Mouse (Mus musculus) left cerebral cortex, postnatal 36 days (tissue): ENCODE measurements at regions not wholly inside any gene's neighbourhood (a gene's known extent, or its start where the extent isn't known, plus 50 kb on each side); places are given as distances from the start of the nearest gene placed in this dataset.

Source experiments
- DNase-seq, 2 experiments: peaks; one replicate each; pipeline ENCODE4 v3.0.0; 2021 to 2022; ENCODE audit warnings: low spot score in 2 of 2, mixed read lengths in 1 of 2
- intact Hi-C: fragments of 180-260 bp; cut with DNase I; formaldehyde crosslinking; loops from one replicate; pipeline ENCODE4 v1.15.1; 2025

DNA sequence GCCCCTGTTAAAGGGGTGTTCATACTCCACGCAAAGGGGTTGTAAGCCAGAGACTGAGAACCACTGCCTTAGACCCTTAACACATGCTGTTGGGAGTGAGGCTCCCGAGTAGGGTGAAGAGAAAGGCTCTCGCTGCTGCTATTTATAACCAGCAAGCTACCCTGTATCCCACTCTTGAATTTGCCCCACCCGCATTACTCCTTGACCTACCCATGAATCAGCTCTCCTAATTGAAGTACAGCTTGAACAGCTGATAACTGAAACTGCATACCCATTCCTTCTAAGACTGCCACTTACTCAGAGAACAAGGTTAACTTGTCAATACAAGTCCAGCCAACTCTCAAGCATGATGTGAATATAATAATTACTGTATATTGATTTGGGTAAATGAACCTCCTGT is 2984.2 kb upstream of the 5930422O12Rik start:
- DNase-seq: no peak
- intact Hi-C loops: no loop called here

DNA sequence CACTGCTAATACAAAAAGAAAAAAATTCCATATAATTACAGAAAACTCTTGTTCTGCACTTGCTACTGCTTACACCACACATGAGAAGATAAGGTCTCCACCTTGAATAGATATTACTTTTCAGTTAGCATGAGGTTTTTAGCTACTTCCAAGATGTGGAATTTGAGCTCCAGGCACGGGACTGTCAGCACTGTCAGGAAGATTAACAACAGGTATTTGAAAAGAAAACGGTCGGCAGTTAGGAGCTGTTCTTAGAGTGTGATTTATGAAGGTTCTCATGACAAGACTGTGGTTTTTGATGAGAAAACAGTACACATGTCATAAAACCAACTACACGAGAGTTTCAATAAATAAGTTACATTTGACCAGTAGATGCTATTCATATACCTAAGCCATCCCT is 2970.4 kb upstream of the 5930422O12Rik start:
- no peak for DNase-seq
- intact Hi-C loops: no loop called here

DNA sequence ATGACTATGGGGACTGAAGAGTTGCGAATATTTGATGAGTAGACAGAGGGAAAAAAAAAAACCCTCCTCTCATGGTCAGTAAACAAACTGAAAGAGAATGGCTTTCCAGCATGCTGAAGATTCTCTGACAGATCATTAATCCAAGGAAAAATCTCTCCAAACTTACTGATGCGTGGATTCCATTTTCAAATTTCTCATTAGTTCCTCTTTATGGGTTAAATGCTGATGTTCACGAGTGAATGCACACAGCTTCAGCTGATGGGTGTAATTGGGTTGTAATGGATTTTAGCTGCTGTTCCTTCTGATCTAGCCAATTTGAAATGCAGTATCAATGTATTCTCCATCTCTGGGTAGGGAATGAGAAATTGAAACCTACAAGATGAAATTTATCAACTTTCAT is 2945.6 kb upstream of the 5930422O12Rik start:
- intact Hi-C loops: no loop called here
- DNase-seq: no peak

DNA sequence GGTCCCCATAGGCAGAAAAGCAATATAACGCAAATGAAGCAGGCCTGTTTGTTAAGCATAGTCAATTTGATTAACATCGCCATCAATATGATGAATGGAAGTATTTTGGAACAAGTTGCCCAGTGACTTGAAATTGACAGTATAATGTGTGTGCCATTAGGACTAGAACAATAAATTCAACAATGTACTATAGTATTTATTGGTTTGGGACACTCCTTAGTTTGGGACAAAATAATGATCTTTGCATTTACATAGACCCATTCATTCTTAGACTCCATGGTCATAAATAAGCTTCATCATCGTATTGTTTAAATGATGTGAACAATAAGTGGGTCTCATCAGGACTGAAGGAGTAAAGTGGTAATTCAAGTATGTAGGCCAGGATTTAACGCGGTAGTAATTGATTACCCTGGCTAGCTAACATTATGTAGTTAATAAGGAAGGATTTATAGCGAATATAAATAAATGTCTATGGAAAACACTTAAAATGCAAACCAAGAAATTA is 2933.6 kb upstream of the 5930422O12Rik start:
- no peak for DNase-seq
- intact Hi-C loops: no loop called here

DNA sequence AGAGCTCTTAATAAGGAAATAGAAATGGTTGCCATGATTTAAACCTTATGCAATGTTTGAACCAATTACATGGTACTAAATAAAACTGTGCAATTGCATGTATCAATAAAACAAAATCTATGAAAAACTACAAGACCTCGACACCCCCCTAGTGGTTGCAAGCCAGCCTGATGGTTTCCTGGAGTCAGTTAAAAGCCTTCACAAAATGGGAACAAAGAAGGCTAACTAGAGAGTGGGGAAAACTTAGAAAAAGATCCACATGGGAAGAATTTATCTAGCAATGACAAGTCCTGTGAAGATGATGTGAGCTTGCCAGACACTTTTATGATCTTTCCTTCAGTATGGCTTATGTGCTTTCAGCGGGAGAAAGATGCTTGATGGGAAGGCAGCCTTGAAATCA is 2926.3 kb upstream of the 5930422O12Rik start:
- intact Hi-C loops: no loop called here
- DNase-seq: no peak

DNA sequence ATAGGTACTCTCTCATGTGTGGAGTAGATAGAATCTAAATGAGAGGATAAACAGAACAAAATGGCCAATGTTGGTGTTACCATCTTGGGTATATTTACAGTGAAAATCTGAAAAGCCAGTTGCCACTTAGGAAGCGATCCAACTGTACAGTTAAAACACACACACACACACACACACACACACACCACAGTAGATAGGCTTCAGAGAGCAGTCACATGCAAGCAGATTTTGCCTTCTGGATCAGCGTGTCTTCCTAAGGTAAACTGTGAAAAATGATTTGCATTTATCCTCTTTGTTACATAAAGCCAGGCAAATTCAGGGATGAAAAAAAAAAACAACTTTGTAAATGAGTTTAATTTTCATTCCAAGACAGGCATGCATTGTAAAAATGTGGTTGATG is 2917.2 kb upstream of the 5930422O12Rik start:
- DNase-seq: no peak
- intact Hi-C loops: no loop called here

DNA sequence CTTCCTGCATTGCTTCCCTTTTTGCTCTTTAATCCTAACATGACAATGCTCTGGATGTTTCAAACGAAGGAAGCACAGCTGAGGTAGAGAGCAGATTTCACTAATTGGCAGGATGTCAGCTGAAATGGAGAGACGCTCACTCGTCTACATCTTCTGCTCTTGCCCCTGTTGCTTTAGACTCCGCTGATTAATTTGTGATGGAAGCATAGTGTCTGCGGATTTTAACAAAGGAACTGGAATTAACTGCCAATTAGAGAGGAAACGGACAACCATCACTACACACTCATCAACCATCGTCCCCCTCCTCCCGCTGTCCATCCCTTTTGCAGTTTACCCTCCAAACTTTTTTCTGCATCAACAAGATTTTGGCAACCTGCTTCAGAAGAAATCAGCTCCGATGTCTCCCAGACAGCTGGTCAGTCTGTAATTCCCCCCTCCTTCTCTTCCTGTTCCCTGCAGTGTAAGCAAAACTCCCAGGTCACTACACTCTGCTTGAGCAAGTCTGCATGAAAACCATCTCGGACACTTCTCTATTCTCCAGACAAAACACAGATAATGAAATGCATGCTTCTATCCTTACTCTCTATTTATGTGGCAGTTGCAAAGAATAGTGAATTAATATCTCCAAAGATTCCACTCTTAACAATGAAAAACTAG is 2905.6 kb upstream of the 5930422O12Rik start:
- DNase-seq: no peak
- intact Hi-C loops: no loop called here

DNA sequence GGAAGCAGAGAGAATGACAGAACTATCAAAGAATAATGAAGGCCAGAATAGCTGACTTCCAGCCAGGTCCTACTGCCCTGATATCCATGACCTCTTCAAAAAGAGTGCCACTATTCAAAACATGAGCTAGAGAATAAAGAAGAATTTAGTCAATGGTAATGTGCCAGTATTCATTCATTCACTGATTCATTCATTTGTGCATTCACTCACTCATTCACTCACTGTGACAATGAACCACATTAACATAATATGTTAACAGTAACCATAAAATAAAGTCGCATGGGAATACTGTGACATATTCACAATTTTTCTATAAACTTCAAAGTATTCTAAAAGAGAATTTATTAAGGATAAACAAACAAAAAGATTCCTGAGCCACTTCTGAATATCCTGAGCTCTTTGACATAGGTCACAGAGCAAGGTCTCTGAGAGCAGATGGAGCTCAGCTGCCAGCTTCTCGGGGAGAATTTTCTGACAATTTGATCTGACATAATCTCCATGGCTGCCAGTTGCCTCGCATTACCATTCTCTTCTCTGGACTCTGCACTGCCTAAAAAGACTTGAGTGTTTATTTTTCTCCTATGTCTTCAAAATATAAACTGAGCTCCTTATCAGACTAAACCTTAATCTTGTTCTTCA is 2895.5 kb upstream of the 5930422O12Rik start:
- intact Hi-C loops: no loop called here
- no peak for DNase-seq

DNA sequence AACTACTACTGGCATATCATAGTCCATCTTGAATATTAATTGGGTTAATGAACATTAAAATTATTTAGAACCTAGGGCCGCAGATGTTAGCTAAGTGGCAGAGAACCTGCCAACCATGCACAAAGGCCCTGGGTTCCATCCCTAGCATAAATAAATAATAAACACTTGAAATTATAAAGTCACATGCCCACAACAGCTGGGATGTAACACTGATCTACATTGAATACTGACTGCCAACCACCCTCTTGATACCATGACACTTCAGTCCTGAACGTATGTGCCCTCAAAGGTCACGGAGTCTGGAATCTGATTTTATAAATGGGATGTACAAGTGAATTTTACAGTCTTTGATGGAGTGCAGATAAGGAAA is 2895.0 kb upstream of the 5930422O12Rik start:
- no peak for DNase-seq
- intact Hi-C loops: no loop called here

DNA sequence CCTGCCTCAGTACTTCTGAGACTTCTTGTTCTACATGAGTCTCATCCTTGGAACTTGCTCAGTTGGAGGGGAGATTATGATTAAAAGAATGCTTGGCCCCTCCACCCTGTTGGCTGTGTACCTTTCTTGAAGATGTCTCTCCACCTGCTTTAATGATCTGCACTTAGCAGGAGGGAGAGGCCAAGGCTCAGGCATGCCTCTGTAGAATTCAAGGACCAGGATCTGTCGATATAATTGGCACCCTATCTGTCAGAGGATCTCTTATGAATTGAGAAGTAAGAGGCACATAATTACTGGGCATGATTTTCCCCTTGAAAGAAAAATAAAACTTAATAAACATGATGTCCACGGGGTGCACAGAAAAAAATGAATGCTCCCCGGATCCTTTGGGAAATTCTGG is 2893.1 kb upstream of the 5930422O12Rik start:
- DNase-seq: no peak
- intact Hi-C loops: no loop called here

DNA sequence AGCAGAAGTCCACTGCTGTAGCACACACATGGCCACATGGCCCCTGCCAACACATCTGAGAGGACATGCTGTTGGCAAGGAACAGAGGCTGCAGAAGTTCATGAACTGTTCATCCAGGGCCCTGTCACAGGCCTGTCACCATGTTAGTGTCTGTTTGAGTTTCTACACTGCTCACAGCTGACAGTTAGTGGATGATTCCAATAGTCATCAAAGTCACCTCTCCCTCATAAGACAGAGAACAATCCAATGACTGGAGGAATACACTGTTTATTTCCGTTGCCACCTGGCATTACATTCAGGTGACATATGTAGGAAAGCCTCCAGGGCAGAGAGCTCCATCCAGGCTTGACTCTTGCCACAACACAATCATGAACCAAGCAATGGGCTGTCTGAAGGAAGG is 2886.3 kb upstream of the 5930422O12Rik start:
- no peak for DNase-seq

DNA sequence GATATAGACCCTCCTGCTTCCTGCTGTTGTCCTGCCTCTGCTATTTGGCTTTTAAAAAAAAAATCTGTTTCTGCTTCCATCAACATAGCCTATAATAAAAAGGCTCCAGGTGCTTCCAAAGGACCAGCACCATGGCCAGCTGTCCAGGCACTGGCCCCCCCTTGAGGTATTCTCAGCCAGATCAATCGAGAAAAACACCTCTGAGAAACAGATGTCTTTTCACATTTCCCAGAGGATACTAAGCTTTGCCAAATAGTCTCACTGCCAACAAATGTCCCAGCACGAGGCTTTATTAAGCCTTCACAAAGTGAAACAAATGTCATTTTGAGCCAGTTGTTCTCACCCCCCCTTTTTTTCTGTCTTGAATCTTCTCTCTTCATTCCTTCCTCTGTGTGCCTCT is 2880.7 kb upstream of the 5930422O12Rik start:
- no peak for DNase-seq

More for the DNA sequence above, 2886.3 kb upstream of the 5930422O12Rik start:
- intact Hi-C loops: no loop called here

DNA sequence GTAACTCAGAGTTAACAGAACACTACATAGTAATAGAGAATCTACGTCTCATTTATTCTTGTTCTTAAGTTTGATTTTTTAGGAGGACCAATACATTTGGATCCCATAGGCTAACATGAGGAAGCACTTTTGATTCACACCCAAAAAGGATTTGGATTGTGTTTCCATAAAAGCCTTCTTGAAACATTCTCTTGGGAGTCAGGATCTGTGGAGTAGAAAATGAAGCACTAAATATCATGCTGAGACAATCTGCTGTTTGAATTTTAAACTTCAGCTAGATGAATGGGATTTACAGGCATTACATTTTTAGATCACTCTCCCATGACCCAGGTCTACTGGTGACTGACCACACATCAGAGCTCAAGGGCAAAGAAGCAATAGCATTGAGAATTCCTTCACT is 2877.5 kb upstream of the 5930422O12Rik start:
- intact Hi-C loops: no loop called here
- no peak for DNase-seq

More for the DNA sequence above, 2880.7 kb upstream of the 5930422O12Rik start:
- intact Hi-C loops: no loop called here

DNA sequence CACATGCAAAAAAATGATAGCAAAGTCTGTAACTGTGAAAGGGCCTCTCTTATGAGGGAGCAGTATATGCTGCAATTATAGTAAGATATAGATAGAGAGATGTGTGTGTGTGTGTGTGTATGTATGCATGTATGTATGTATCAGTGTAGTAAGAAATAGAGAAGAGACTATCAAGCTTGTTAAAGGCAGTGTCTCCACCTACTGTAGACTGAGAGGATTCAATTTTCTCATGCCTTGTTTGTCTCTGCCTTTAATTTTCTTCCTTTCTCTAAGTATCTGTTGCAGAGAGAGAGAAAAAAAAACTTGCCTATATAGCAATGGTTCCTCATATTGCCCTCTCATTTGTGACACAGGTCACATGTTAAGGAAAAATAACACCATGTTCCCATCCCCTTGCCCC is 2871.1 kb upstream of the 5930422O12Rik start:
- no peak for DNase-seq
- intact Hi-C loops: no loop called here

DNA sequence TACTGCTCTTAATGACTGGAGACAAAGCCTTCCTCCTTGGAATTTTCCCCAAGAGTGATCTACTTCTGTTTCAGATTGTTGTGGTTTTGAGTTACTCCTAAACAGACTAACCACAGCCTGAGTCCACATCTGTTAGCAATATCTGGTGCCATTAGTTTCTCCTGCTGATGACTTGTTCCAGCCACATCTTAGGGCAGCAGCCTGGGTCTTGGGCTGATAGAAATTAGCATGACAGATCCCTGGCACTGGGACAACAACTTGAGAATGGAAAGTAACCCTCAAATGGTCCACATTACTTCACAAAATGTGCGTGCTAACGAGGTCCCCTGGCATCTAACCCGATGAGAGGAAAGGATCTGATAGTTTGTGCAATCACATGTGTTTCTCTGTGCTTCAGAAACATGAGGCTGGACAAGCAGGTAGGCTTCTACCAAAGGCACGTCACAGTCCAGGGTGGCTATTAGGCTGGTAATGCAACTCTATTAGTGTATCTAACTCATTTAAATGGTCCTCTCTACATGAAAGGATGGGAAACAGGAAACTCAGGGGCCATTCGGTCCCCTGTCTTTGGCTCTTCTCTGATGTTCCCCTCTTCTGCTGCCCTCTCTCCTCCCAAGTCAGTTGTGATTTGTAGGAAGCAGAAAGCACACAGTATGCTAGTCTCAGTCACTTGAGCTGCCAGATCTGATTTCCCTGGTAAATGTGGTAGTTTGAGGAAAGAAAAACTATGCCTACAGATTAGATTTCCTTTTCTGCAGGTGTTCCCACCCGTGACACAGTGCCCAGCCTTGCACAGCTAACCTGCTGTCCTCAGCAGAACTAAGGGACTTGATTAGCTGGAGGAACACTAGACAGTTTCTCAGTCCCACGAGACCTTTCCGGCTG is 2866.9 kb upstream of the 5930422O12Rik start:
- no peak for DNase-seq
- intact Hi-C loops: no loop called here

DNA sequence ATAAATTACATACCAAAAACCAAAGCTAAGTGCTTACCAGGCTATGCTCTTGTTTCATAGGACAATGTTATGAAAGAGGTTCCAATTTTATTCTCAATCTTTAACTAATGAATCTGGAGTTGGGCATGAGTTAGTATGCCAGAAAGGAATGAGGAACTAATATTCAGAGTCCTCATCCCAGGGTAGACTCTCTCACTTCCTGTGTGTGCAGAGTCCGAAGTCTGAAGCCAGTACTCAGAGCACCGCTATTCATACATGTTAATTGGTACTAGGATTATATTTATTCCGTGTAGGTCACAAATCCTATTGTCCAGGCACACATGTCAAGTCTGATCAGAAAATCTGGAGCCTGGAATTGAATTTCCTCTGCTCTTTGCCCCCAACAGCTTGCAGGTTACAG is 2858.7 kb upstream of the 5930422O12Rik start:
- DNase-seq: no peak
- intact Hi-C loops: no loop called here

DNA sequence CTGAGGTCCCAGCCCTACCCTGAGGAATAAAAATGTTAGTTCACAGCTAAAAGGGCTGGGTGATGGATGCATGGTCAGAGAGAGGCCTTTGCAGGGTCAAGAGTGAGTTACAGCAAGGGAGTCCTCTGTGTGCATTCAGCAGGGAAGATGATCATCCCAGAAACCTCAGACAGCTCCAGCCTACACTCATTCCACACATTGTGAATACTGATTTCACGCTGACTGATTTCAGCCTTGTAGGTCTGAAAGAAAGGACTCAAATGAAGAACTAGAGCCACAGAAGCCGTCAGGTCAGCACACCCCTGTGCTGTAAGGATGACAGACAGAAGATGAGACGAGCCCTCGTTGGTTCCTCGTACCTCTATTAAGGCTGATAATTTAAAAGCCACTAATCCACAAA is 2858.0 kb upstream of the 5930422O12Rik start:
- no peak for DNase-seq
- intact Hi-C loops: no loop called here

DNA sequence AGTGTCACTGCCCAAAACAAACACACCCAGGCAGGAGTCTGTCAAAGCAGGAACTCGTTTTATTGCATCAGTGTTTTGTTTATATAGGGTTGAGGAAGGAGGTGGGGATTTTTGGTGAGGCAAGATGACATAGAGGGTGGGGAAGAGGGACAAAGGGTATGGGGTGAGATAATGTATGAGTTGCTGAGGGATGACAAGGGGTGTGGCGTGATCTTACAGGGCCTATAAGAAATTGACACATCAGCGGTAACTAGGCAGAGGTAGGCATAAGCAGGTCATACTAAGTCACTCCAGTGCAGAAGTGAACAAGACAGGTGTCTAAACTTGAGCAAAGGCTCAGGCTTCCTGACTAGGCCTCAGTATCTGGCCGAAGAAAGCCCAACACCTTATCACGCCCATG is 2841.0 kb upstream of the 5930422O12Rik start:
- intact Hi-C loops: no loop called here
- DNase-seq: no peak

DNA sequence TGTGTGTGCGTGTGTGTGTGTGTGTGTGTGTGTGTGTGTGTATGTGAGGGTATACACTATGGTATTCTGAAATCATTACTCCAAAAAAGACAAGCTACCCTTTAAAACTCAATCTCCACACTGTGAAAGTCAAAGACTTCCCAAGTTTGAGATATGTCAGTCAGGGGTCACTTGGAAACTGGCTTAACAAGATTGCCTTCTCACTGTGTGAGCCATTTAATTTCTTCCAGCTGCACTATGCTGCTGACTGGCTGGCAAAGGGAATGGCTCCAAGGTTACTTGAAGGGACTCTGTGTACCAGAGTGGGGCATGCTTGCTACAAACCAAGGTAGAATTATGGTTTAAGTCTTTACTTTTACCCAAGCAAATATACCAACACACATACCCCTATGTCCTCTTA is 2826.1 kb upstream of the 5930422O12Rik start:
- no peak for DNase-seq
- intact Hi-C loops: no loop called here

DNA sequence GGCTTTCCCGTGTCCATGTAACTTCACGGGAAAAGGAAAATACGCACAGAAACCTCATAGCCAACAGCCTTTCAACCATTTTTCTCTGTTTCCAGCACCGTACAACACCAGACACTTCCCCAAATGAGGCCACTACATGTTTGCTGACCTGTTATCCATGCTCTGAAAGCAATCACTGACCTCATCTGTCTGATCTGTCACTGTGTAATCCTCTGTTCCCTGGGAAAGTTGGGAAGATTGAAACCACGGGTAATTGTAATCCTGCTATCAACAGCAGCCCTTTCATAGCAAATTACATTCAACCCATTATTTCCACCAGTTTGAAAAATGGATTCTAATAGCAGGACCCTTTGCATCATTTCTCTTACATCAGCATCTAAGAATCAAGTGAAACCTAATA is 2798.2 kb upstream of the 5930422O12Rik start:
- intact Hi-C loops: no loop called here
- DNase-seq: no peak

DNA sequence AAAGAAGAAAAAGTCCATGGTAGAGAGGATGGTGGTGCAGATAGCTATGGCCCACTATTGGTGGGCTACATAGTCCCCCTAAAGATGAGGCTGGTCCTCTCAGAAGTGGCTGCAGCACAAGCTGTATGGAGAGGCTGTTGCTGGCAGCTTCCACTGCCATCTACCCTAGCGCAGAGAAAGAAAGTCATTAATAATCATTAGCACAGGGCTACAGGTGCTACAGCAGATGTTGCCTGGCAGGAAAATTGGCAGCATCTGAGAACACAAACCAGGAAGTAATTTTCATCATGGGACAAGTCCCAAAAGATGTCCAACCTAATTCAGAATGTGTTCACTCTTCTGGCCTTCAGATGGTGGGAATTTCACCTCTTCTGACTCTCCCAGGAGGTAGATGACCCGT is 2791.7 kb upstream of the 5930422O12Rik start:
- no peak for DNase-seq
- intact Hi-C loops: no loop called here
